Mouse (Mus musculus): Measurements from ENCODE around the gene Itgb2l.

Itgb2l gene

GRCm38 (mm10) chr16:96429046-96429445 lies 14.4 kb downstream of the Itgb2l start:
- DNase-seq (ENCODE audit: low spot score in 2 of 2), result no peak

- DNase-seq (ENCODE audit: low spot score in 2 of 2), result no peak
Observed at GRCm38 (mm10) chr16:96426671-96427070, 16.7 kb downstream of the Itgb2l start.

GRCm38 (mm10) chr16:96425044-96425443 lies 18.4 kb downstream of the Itgb2l start:
- DNase-seq (ENCODE audit: low spot score in 2 of 2), result no peak

GRCm38 (mm10) chr16:96408064-96408465 lies 35.4 kb downstream of the Itgb2l start:
- DNase-seq (ENCODE audit: low spot score in 2 of 2), result no peak

- no peak for DNase-seq (ENCODE audit: low spot score in 2 of 2)
Observed at GRCm38 (mm10) chr16:96406312-96406711, 37.1 kb downstream of the Itgb2l start.

- DNase-seq (ENCODE audit: low spot score in 2 of 2), result no peak
Observed at GRCm38 (mm10) chr16:96402294-96402693, 41.1 kb downstream of the Itgb2l start.

GRCm38 (mm10) chr16:96400046-96400445 lies 43.4 kb downstream of the Itgb2l start:
- no peak for DNase-seq (ENCODE audit: low spot score in 2 of 2)

- no peak for DNase-seq (ENCODE audit: low spot score in 2 of 2)
Observed at GRCm38 (mm10) chr16:96398806-96399205, 44.6 kb downstream of the Itgb2l start.

GRCm38 (mm10) chr16:96396013-96396650 lies 47.3 kb downstream of the Itgb2l start:
- no peak for DNase-seq (ENCODE audit: low spot score in 2 of 2)

GRCm38 (mm10) chr16:96395516-96395915 lies 47.9 kb downstream of the Itgb2l start:
- no peak for DNase-seq (ENCODE audit: low spot score in 2 of 2)

GRCm38 (mm10) chr16:96391070-96391469 lies 52.3 kb downstream of the Itgb2l start:
- DNase-seq (ENCODE audit: low spot score in 2 of 2), result no peak

- no peak for DNase-seq (ENCODE audit: low spot score in 2 of 2)
Observed at GRCm38 (mm10) chr16:96388481-96388880, 54.9 kb downstream of the Itgb2l start.

GRCm38 (mm10) chr16:96387685-96388371 lies 55.6 kb downstream of the Itgb2l start:
- DNase-seq (ENCODE audit: low spot score in 2 of 2), result no peak

GRCm38 (mm10) chr16:96384741-96385140 lies 58.7 kb downstream of the Itgb2l start:
- DNase-seq (ENCODE audit: low spot score in 2 of 2), result no peak

- DNase-seq (ENCODE audit: low spot score in 2 of 2), result no peak
Observed at GRCm38 (mm10) chr16:96382496-96383181, 60.8 kb downstream of the Itgb2l start.

- DNase-seq (ENCODE audit: low spot score in 2 of 2), result no peak
Observed at GRCm38 (mm10) chr16:96381435-96381834, 62.0 kb downstream of the Itgb2l start.

GRCm38 (mm10) chr16:96378111-96378510 lies 65.3 kb downstream of the Itgb2l start:
- no peak for DNase-seq (ENCODE audit: low spot score in 2 of 2)

GRCm38 (mm10) chr16:96376342-96376741 lies 67.1 kb downstream of the Itgb2l start:
- DNase-seq (ENCODE audit: low spot score in 2 of 2), result no peak

GRCm38 (mm10) chr16:96375538-96375937 lies 67.9 kb downstream of the Itgb2l start:
- no peak for DNase-seq (ENCODE audit: low spot score in 2 of 2)

- DNase-seq (ENCODE audit: low spot score in 2 of 2), result no peak
Observed at GRCm38 (mm10) chr16:96372752-96373118, 70.7 kb downstream of the Itgb2l start.
